Mouse (Mus musculus): Measurements from ENCODE around the gene Arhgdig.

DNA sequence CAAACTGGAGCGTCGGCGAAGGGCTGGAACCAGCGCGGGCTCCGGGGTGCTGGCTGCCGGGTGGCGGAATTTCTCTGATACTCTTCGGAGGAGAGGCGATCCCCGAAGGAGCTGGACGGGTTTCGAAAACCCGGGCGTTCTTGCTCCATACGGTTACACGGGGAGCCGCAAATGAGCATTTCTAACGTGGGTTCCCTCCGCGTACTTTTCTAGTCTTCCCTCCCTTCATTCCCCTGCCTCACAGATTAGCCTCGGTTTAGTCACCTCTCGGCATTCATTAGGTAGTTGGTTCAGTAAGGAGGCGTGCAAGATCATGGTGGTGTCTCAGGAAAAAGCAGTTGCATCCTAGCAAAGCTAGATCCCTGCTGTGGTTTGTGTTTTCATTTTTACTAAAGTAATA is 45.8 kb upstream of the Arhgdig start:
- TF ChIP-seq SMC3 (IDR thresholded peaks at IDR 0.05; ENCODE audit: low read depth, low read length) = no peak
- no peak for TF ChIP-seq CTCF (conservative IDR thresholded peaks at IDR 0.05 in 1 of 2, IDR thresholded peaks at IDR 0.05 in 1 of 2; ENCODE audit: low read depth in 2 of 2, low read length in 2 of 2)
- TF ChIP-seq TCF12 (IDR thresholded peaks at IDR 0.05; ENCODE audit: low read depth, low read length) = no peak
- no peak for TF ChIP-seq RCOR1 (conservative IDR thresholded peaks at IDR 0.05; ENCODE audit: low read depth, low read length)
- TF ChIP-seq ZNF384 (IDR thresholded peaks at IDR 0.05; ENCODE audit: low read depth, low read length) = no peak
- TF ChIP-seq ZKSCAN1 (IDR thresholded peaks at IDR 0.05; ENCODE audit: borderline replicate concordance, low read depth, low read length) = no peak
- TF ChIP-seq POLR2A (IDR thresholded peaks at IDR 0.05; ENCODE audit: low read depth, low read length) = no peak
- no peak for TF ChIP-seq MAX (IDR thresholded peaks at IDR 0.05; ENCODE audit: low read length)
- no peak for TF ChIP-seq E2F4 (IDR thresholded peaks at IDR 0.05; ENCODE audit: insufficient replicate concordance, low read depth, low read length)
- no peak for TF ChIP-seq EP300 (IDR thresholded peaks at IDR 0.05; ENCODE audit: low read length)
- no peak for TF ChIP-seq SIN3A (IDR thresholded peaks at IDR 0.05; ENCODE audit: low read length)
- TF ChIP-seq USF2 (conservative IDR thresholded peaks at IDR 0.05; ENCODE audit: low read depth, low read length) = no peak
- no peak for TF ChIP-seq NRF1 (IDR thresholded peaks at IDR 0.05; ENCODE audit: low read depth, low read length)
- no peak for TF ChIP-seq ETS1 (conservative IDR thresholded peaks at IDR 0.05; ENCODE audit: low read depth, low read length)
